Mouse (Mus musculus) heart, adult 2 months (tissue): ENCODE data around the gene Abhd16b. TPM values are rescaled to one million over a fixed set of nuclear protein-coding genes. Genes with fewer than 3 reads are reported as not detected.
A peak's percentile ranks its signal among the peaks of the same experiment; 100 is the strongest.

Experiments used
- DNase-seq, 2 experiments: peaks; one replicate each; pipeline ENCODE4 v3.0.0; 2021
- H3K27ac ChIP-seq: fragments of 200-600 bp; 2 replicates; pipeline ENCODE4 v1.8.1; 2022
- H3K27me3 ChIP-seq: fragments of 200-500 bp; 2 replicates; pipeline ENCODE4 v1.6.1; 2012; ENCODE audit warnings: mild to moderate bottlenecking, low read length, inconsistent platforms, mixed read lengths; ENCODE audit not compliant: control insufficient read depth, insufficient read depth
- H3K36me3 ChIP-seq: fragments of 200-500 bp; 2 replicates; pipeline ENCODE4 v1.6.1; 2012; ENCODE audit warnings: low read length, inconsistent platforms; ENCODE audit not compliant: control insufficient read depth, insufficient read depth
- H3K4me1 ChIP-seq: fragments of 200-500 bp; 2 replicates; pipeline ENCODE4 v1.6.1; 2011; ENCODE audit warnings: low read length; ENCODE audit not compliant: control insufficient read depth, insufficient read depth
- H3K4me3 ChIP-seq: fragments of 200-600 bp; 2 replicates; pipeline ENCODE4 v1.8.1; 2022
- H3K79me2 ChIP-seq: fragments of 200-500 bp; replicated peaks from 2 replicates; pipeline ENCODE4 v1.6.1; 2012; ENCODE audit warnings: mild to moderate bottlenecking, inconsistent platforms, low read length, moderate library complexity, mixed read lengths; ENCODE audit not compliant: control insufficient read depth, insufficient read depth
- H3K9ac ChIP-seq: fragments of 200-500 bp; 2 replicates; pipeline ENCODE4 v1.6.1; 2012; ENCODE audit warnings: low read depth, mild to moderate bottlenecking, control low read depth, inconsistent platforms, low read length, mixed read lengths
- CTCF ChIP-seq: fragments of 200-600 bp; IDR thresholded peaks from 2 replicates; pipeline ENCODE4 v1.8.1; 2022; ENCODE audit warnings: antibody characterized with exemption, mild to moderate bottlenecking, moderate library complexity
- EP300 ChIP-seq: fragments of 200-500 bp; IDR thresholded peaks from 2 replicates; pipeline ENCODE4 v1.6.1; 2011; ENCODE audit warnings: low read depth, low read length, control low read depth; ENCODE audit not compliant: insufficient read depth
- POLR2A ChIP-seq: fragments of 200-500 bp; IDR thresholded peaks from 2 replicates; pipeline ENCODE4 v1.6.1; 2011; ENCODE audit warnings: mild to moderate bottlenecking, low read depth, low read length, control low read depth; ENCODE audit not compliant: insufficient read depth
- WGBS: fragments of 180-500 bp; shearing (Covaris S2); methylation state at CpG from one replicate; pipeline ENCODE4 v1.1.7; 2018; 5-methylcytosine and 5-hydroxymethylcytosine counted together
- intact Hi-C: fragments of 180-260 bp; cut with DNase I; formaldehyde crosslinking; loops from one replicate; pipeline ENCODE4 v1.15.1; 2025
- polyA plus RNA-seq: library from polyadenylated mRNA; depleted of rRNA; stranded (reverse); fragments of >200 nt; gene quantifications from 2 replicates; pipeline ENCODE4 v1.2.3, GENCODE M21; 2012
- total RNA-seq, 2 experiments: library from RNA; stranded (reverse); gene quantifications; 2 replicates each; pipeline ENCODE4 v1.2.3; 2021

Gene Abhd16b
- total and polyA plus RNA-seq, 3 experiments = not detected

- peaks cover 22% of the 10 kb centered on the region for H3K36me3 ChIP-seq
- H3K4me3 ChIP-seq = peak within 1 kb of the TSS; percentile 96
- peaks cover 8% of the 10 kb centered on the region for H3K4me1 ChIP-seq
- peak within 1 kb of the TSS; percentile 88 for H3K27ac ChIP-seq
- TF ChIP-seq CTCF (no peak), POLR2A (peak; percentile 84), EP300 (peak; percentile 76)
- under 1% methylated on average over 74 of the region's 74 CpGs for WGBS
- DNase-seq = peak; percentile 97 to 99
- H3K79me2 ChIP-seq = peaks cover 8% of the 10 kb centered on the region
- H3K27me3 ChIP-seq = no peaks in the 10 kb centered on the region
- H3K9ac ChIP-seq = peak within 1 kb of the TSS; percentile 97
- intact Hi-C loops = loop anchor here (2.0 to 5.0 kb wide), 2 partner anchors 16 to 162 kb away; partner anchors contain the start of gene Tcea2
Observed at GRCm38 (mm10) chr2:181520118-181520935, 27.3 kb downstream of the Abhd16b start, which contains the start of gene Dnajc5. Gene Dnajc5 (plus strand): TSS chr2:181520485.

- no peak for TF ChIP-seq POLR2A
- DNase-seq = no peak
- intact Hi-C loops = loop anchor here (2.0 to 5.0 kb wide), 2 partner anchors 16 to 161 kb away; partner anchors contain the start of gene Tcea2
- Histone ChIP-seq H3K4me3 (peak overlapping the region; percentile 96), H3K4me1 (peaks cover 10% of the 10 kb centered on the region), H3K27ac (peak overlapping the region; percentile 88), H3K9ac (peak overlapping the region; percentile 97), H3K36me3 (peaks cover 25% of the 10 kb centered on the region), H3K27me3 (no peaks in the 10 kb centered on the region), H3K79me2 (peaks cover 10% of the 10 kb centered on the region)
- under 1% methylated on average over 17 of the region's 17 CpGs for WGBS
Observed at GRCm38 (mm10) chr2:181520936-181521227, 27.9 kb downstream of the Abhd16b start.

GRCm38 (mm10) chr2:181521491-181521890 is 28.5 kb downstream of the Abhd16b start:
- WGBS = 21% methylated on average over 10 of the region's 10 CpGs
- intact Hi-C loops = loop anchor here (2.0 to 5.0 kb wide), 2 partner anchors 15 to 161 kb away; partner anchors contain the start of gene Tcea2
- Histone ChIP-seq H3K79me2 (peaks cover 10% of the 10 kb centered on the region), H3K27me3 (no peaks in the 10 kb centered on the region), H3K27ac (no peak overlapping the region; the same call in 1 of the 2 replicates), H3K4me3 (peak overlapping the region; percentile 96), H3K4me1 (peaks cover 10% of the 10 kb centered on the region), H3K36me3 (peaks cover 24% of the 10 kb centered on the region), H3K9ac (peak overlapping the region; percentile 63)
- DNase-seq = no peak
- TF ChIP-seq EP300 (no peak), POLR2A (no peak), CTCF (no peak)

GRCm38 (mm10) chr2:181522811-181523210 is 29.8 kb downstream of the Abhd16b start:
- intact Hi-C loops = loop anchor here (1.0 to 5.0 kb wide), 2 partner anchors 58 to 159 kb away; partner anchors contain the start of gene Tcea2
- 66% methylated on average over 5 of the region's 5 CpGs for WGBS
- peaks cover 10% of the 10 kb centered on the region for H3K4me1 ChIP-seq
- no peak overlapping the region for H3K4me3 ChIP-seq
- TF ChIP-seq CTCF (peak; percentile 88), EP300 (no peak)
- H3K36me3 ChIP-seq = peaks cover 24% of the 10 kb centered on the region
- H3K79me2 ChIP-seq = peaks cover 10% of the 10 kb centered on the region
- no peak overlapping the region for H3K9ac ChIP-seq
- no peaks in the 10 kb centered on the region for H3K27me3 ChIP-seq
- DNase-seq = peak in 1 of 2 experiments; percentile 10
- no peak overlapping the region for H3K27ac ChIP-seq

GRCm38 (mm10) chr2:181525526-181525925 is 32.5 kb downstream of the Abhd16b start:
- DNase-seq = no peak
- Histone ChIP-seq H3K27ac (no peak overlapping the region), H3K36me3 (peaks cover 22% of the 10 kb centered on the region), H3K27me3 (no peaks in the 10 kb centered on the region), H3K9ac (no peak overlapping the region), H3K4me1 (peaks cover 10% of the 10 kb centered on the region), H3K4me3 (no peak overlapping the region), H3K79me2 (peaks cover 10% of the 10 kb centered on the region)
- intact Hi-C loops = no loop called here
- TF ChIP-seq EP300 = no peak
- TF ChIP-seq POLR2A = no peak
- no peak for TF ChIP-seq CTCF
- WGBS = 57% methylated on average over 5 of the region's 5 CpGs

GRCm38 (mm10) chr2:181529076-181529475 is 36.1 kb downstream of the Abhd16b start:
- Histone ChIP-seq H3K27ac (no peak overlapping the region), H3K36me3 (peaks cover 8% of the 10 kb centered on the region), H3K9ac (no peak overlapping the region), H3K27me3 (no peaks in the 10 kb centered on the region), H3K4me1 (peaks cover 5% of the 10 kb centered on the region; the same call in 1 of the 2 replicates), H3K79me2 (peaks cover 12% of the 10 kb centered on the region), H3K4me3 (no peak overlapping the region)
- TF ChIP-seq CTCF = no peak
- TF ChIP-seq EP300 = no peak
- no peak for TF ChIP-seq POLR2A
- intact Hi-C loops = no loop called here
- WGBS = 71% methylated on average over 1 of the region's 1 CpGs
- DNase-seq = no peak
